ENCODE assay signal across 9 mouse cellular contexts in the genomic region with DNA sequence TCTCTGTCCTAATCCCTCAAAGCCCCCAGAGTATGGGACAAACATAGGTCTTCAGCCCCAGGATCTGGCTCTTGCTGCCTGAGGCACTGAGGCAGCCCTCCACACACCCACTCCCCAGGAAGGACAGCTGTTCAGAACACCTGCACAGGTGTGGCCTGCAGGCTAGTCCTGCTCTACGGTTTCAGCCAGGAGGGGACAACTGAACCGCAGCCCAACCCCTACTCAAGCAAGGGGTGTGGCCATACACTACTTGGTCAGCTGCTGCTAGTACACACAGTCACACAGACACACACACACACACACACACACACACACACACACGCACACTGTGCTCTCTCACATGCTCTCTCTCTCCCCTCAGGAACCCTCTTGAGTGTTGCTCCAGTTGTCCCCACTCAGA. TPM values are rescaled to one million over a fixed set of nuclear protein-coding genes. Genes with fewer than 3 reads are reported as not detected.
A peak's percentile ranks its signal among the peaks of the same experiment; 100 is the strongest.
DNase-seq lines count a peak whose midpoint lies in the region; ATAC-seq and TF ChIP-seq lines count a peak whose summit lies in the region.
"Had no signal": no experiment of that assay in that cellular context is flagged by ENCODE, and none has a peak within 500 bp of the region (broad histone marks: within the 10 kb centered on the region; RNA-seq: fewer than 3 reads in every experiment).

No protein-coding gene starts in this region.

- TF ChIP-seq CTCF in ES-Bruce4 (IDR thresholded peaks at IDR 0.05; ENCODE audit: low read depth, low read length), result no peak
- TF ChIP-seq CTCF in lung, postnatal 0 days (IDR thresholded peaks at IDR 0.05), result no peak
- no peak for TF ChIP-seq CTCF in layer of hippocampus, adult 2 months (conservative IDR thresholded peaks at IDR 0.05)

- H3K9me3 ChIP-seq in kidney, embryonic 14.5 days (ENCODE audit: control insufficient read depth, low read length), result no peaks in the 10 kb centered on the region
- no peaks in the 10 kb centered on the region for H3K9me3 ChIP-seq in ES-Bruce4 (replicated peaks; ENCODE audit: control insufficient read depth, insufficient read depth, low read length, poor library complexity, severe bottlenecking)
- H3K9me3 ChIP-seq in intestine, embryonic 14.5 days (ENCODE audit: control insufficient read depth, low read length), result no peaks in the 10 kb centered on the region
- H3K9me3 ChIP-seq in lung, postnatal 0 days (ENCODE audit: low read length), result no peaks in the 10 kb centered on the region
- H3K9me3 ChIP-seq: heart, embryonic 15.5 days had no signal

- peak; percentile 84 for TF ChIP-seq EP300 in ES-Bruce4 (IDR thresholded peaks at IDR 0.05; ENCODE audit: insufficient read depth, low read depth, low read length)
- no peak for TF ChIP-seq EP300 in lung, postnatal 0 days (IDR thresholded peaks at IDR 0.05)

- peak overlapping the region; percentile 97 for H3K27ac ChIP-seq in kidney, embryonic 14.5 days (ENCODE audit: low read depth, low read length)
- no peak overlapping the region for H3K27ac ChIP-seq in ES-Bruce4 (ENCODE audit: insufficient read depth, low read length)
- H3K27ac ChIP-seq in intestine, embryonic 14.5 days (ENCODE audit: low read depth), result peak overlapping the region; percentile 88; the same call in 1 of the 2 replicates
- H3K27ac ChIP-seq in lung, postnatal 0 days (ENCODE audit: low read length), result peak overlapping the region; percentile 94
- no peak overlapping the region for H3K27ac ChIP-seq in layer of hippocampus, adult 2 months

- H3K27me3 ChIP-seq in kidney, embryonic 14.5 days (ENCODE audit: control insufficient read depth, insufficient read depth, low read length), result no peaks in the 10 kb centered on the region
- H3K27me3 ChIP-seq in ES-Bruce4 (ENCODE audit: control insufficient read depth, insufficient read depth, low read length, poor library complexity, severe bottlenecking), result no peaks in the 10 kb centered on the region
- no peaks in the 10 kb centered on the region for H3K27me3 ChIP-seq in intestine, embryonic 14.5 days (replicated peaks; ENCODE audit: control insufficient read depth, insufficient read depth, low read length)
- H3K27me3 ChIP-seq in lung, postnatal 0 days (replicated peaks; ENCODE audit: insufficient read depth, low read length), result no peaks in the 10 kb centered on the region
- H3K27me3 ChIP-seq: heart, embryonic 15.5 days had no signal

- peaks cover 29% of the 10 kb centered on the region for H3K4me1 ChIP-seq in kidney, embryonic 14.5 days (ENCODE audit: control insufficient read depth, insufficient read depth, low read length)
- peaks cover 5% of the 10 kb centered on the region for H3K4me1 ChIP-seq in ES-Bruce4 (ENCODE audit: control insufficient read depth, insufficient read depth, low read length)
- peaks cover 28% of the 10 kb centered on the region for H3K4me1 ChIP-seq in intestine, embryonic 14.5 days (replicated peaks; ENCODE audit: control insufficient read depth, insufficient read depth, low read length)
- peaks cover 26% of the 10 kb centered on the region for H3K4me1 ChIP-seq in lung, postnatal 0 days (ENCODE audit: insufficient read depth, low read depth, low read length)

- no peak for TF ChIP-seq POLR2A in ES-Bruce4 (IDR thresholded peaks at IDR 0.05; ENCODE audit: insufficient read depth, low read length)

- no peak for DNase-seq in kidney, adult 9 months
- DNase-seq in intestine, embryonic 14.5 days (ENCODE audit: low spot score), result no peak
- DNase-seq in lung, postnatal 0 days (ENCODE audit: low spot score), result peak; percentile 76
- no peak for DNase-seq in layer of hippocampus, adult 2 months (ENCODE audit: low spot score in 2 of 2)
- no peak for DNase-seq in spleen, postnatal 14 days (ENCODE audit: low spot score in 2 of 2)
- DNase-seq: thymus, postnatal 4 days had no signal

- H3K9ac ChIP-seq in kidney, embryonic 14.5 days (ENCODE audit: low read depth, low read length), result no peak overlapping the region
- H3K9ac ChIP-seq in ES-Bruce4 (ENCODE audit: low read depth, poor library complexity, severe bottlenecking), result no peak overlapping the region
- no peak overlapping the region for H3K9ac ChIP-seq in intestine, embryonic 14.5 days (ENCODE audit: low read length)
- no peak overlapping the region for H3K9ac ChIP-seq in lung, postnatal 0 days (replicated peaks; ENCODE audit: low read depth)
- H3K9ac ChIP-seq: heart, embryonic 15.5 days had no signal

- no peak overlapping the region for H3K4me3 ChIP-seq in kidney, embryonic 14.5 days (ENCODE audit: low read length)
- H3K4me3 ChIP-seq in ES-Bruce4 (ENCODE audit: low read depth, low read length), result no peak overlapping the region
- H3K4me3 ChIP-seq in intestine, embryonic 14.5 days (ENCODE audit: low read depth, low read length), result no peak overlapping the region
- H3K4me3 ChIP-seq in lung, postnatal 0 days (ENCODE audit: low read depth, low read length), result no peak overlapping the region
- no peak overlapping the region for H3K4me3 ChIP-seq in layer of hippocampus, adult 2 months
- H3K4me3 ChIP-seq: heart, embryonic 15.5 days had no signal

- H3K4me2 ChIP-seq in kidney, embryonic 14.5 days (replicated peaks; ENCODE audit: low read depth, low read length), result no peak overlapping the region
- no peak overlapping the region for H3K4me2 ChIP-seq in intestine, embryonic 14.5 days (ENCODE audit: low read length)
- no peak overlapping the region for H3K4me2 ChIP-seq in lung, postnatal 0 days (replicated peaks; ENCODE audit: low read depth, low read length)
- H3K4me2 ChIP-seq: heart, embryonic 15.5 days had no signal

- ATAC-seq in kidney, embryonic 14.5 days (ENCODE audit: low FRiP score, low TSS enrichment), result no peak
- no peak for ATAC-seq in intestine, embryonic 14.5 days (replicated peaks; ENCODE audit: low FRiP score, low TSS enrichment, low read depth)
- ATAC-seq in lung, postnatal 0 days, result peak; percentile 30

- WGBS in kidney, embryonic 14.5 days, result 56% methylated on average over 3 of the region's 3 CpGs
- 53% methylated on average over 3 of the region's 3 CpGs for WGBS in intestine, embryonic 14.5 days
- 29% methylated on average over 3 of the region's 3 CpGs for WGBS in lung, postnatal 0 days

- no peaks in the 10 kb centered on the region for H3K36me3 ChIP-seq in kidney, embryonic 14.5 days (ENCODE audit: control insufficient read depth, insufficient read depth, low read length)
- H3K36me3 ChIP-seq in ES-Bruce4 (ENCODE audit: control insufficient read depth, insufficient read depth, low read length, poor library complexity, severe bottlenecking), result no peaks in the 10 kb centered on the region
- H3K36me3 ChIP-seq in intestine, embryonic 14.5 days (ENCODE audit: control insufficient read depth, insufficient read depth, low read length), result no peaks in the 10 kb centered on the region
- H3K36me3 ChIP-seq in lung, postnatal 0 days (ENCODE audit: insufficient read depth, low read length), result no peaks in the 10 kb centered on the region
- H3K36me3 ChIP-seq: heart, embryonic 15.5 days had no signal

RNA-seq across cellular contexts. Expression of a gene that starts 2.1 kb away (rescaled TPM):
- 134 and 149 TPM in 2 replicates for polyA plus RNA-seq in kidney, embryonic 14.5 days (2014; fragmentation: Nextera tagmentation; extraction: Ambion mirVana)
- polyA plus RNA-seq in ES-Bruce4 (2011; ENCODE audit: insufficient read depth, insufficient read length, low read depth, missing spikeins), result 23.0 and 23.9 TPM in 2 replicates
- 71.8 and 92.8 TPM in 2 replicates for polyA plus RNA-seq in intestine, embryonic 14.5 days (2014; fragmentation: Nextera tagmentation; extraction: Ambion mirVana)
- polyA plus RNA-seq in lung, postnatal 0 days (2015; fragmentation: Nextera tagmentation; extraction: Ambion mirVana), result 61.5 and 69.4 TPM in 2 replicates
- 10 to 100 TPM; 41.9 TPM for total RNA-seq in layer of hippocampus, adult 2 months (2021)

RNA-seq across cellular contexts. Expression of a gene that starts 11.7 kb away (rescaled TPM):
- 10.4 and 12.3 TPM in 2 replicates for polyA plus RNA-seq in kidney, embryonic 14.5 days (2014; fragmentation: Nextera tagmentation; extraction: Ambion mirVana)
- not detected in 2 replicates for polyA plus RNA-seq in ES-Bruce4 (2011; ENCODE audit: insufficient read depth, insufficient read length, low read depth, missing spikeins)
- polyA plus RNA-seq in intestine, embryonic 14.5 days (2014; fragmentation: Nextera tagmentation; extraction: Ambion mirVana), result 8.3 and 9.4 TPM in 2 replicates
- 29.5 and 42.0 TPM in 2 replicates for polyA plus RNA-seq in lung, postnatal 0 days (2015; fragmentation: Nextera tagmentation; extraction: Ambion mirVana)
- total RNA-seq in layer of hippocampus, adult 2 months (2021), result 1 to 10 TPM; 3.3 to 4.3 TPM

RNA-seq across cellular contexts. Expression of a gene that starts 12.8 kb away (rescaled TPM):
- polyA plus RNA-seq in kidney, embryonic 14.5 days (2014; fragmentation: Nextera tagmentation; extraction: Ambion mirVana), result 4.6 and 5.2 TPM in 2 replicates
- polyA plus RNA-seq in ES-Bruce4 (2011; ENCODE audit: insufficient read depth, insufficient read length, low read depth, missing spikeins), result 1.9 and 3.2 TPM in 2 replicates
- 3.5 and 5.3 TPM in 2 replicates for polyA plus RNA-seq in intestine, embryonic 14.5 days (2014; fragmentation: Nextera tagmentation; extraction: Ambion mirVana)
- polyA plus RNA-seq in lung, postnatal 0 days (2015; fragmentation: Nextera tagmentation; extraction: Ambion mirVana), result 11.1 and 11.9 TPM in 2 replicates
- total RNA-seq in layer of hippocampus, adult 2 months (2021), result 10 to 100 TPM; 15.4 to 15.9 TPM

RNA-seq across cellular contexts. Expression of a gene that starts 12.8 kb away (rescaled TPM):
- 107 and 125 TPM in 2 replicates for polyA plus RNA-seq in kidney, embryonic 14.5 days (2014; fragmentation: Nextera tagmentation; extraction: Ambion mirVana)
- 82.0 and 102 TPM in 2 replicates for polyA plus RNA-seq in ES-Bruce4 (2011; ENCODE audit: insufficient read depth, insufficient read length, low read depth, missing spikeins)
- polyA plus RNA-seq in intestine, embryonic 14.5 days (2014; fragmentation: Nextera tagmentation; extraction: Ambion mirVana), result 95.1 and 99.9 TPM in 2 replicates
- polyA plus RNA-seq in lung, postnatal 0 days (2015; fragmentation: Nextera tagmentation; extraction: Ambion mirVana), result 60.8 and 62.5 TPM in 2 replicates
- total RNA-seq in layer of hippocampus, adult 2 months (2021), result 100 to 1,000 TPM in 1 of 2 experiments, 10 to 100 TPM in 1; 98.3 to 102 TPM

RNA-seq across cellular contexts. Expression of a gene that starts 17.2 kb away (rescaled TPM):
- 112 and 115 TPM in 2 replicates for polyA plus RNA-seq in kidney, embryonic 14.5 days (2014; fragmentation: Nextera tagmentation; extraction: Ambion mirVana)
- polyA plus RNA-seq in ES-Bruce4 (2011; ENCODE audit: insufficient read depth, insufficient read length, low read depth, missing spikeins), result 63.2 and 68.7 TPM in 2 replicates
- 110 and 111 TPM in 2 replicates for polyA plus RNA-seq in intestine, embryonic 14.5 days (2014; fragmentation: Nextera tagmentation; extraction: Ambion mirVana)
- polyA plus RNA-seq in lung, postnatal 0 days (2015; fragmentation: Nextera tagmentation; extraction: Ambion mirVana), result 136 and 139 TPM in 2 replicates
- total RNA-seq in layer of hippocampus, adult 2 months (2021), result 100 to 1,000 TPM; 107 to 117 TPM

Comparison
In these comparisons a context has a peak if more than half of its experiments do, and no peak if none do; other contexts are left out.
1. H3K27ac ChIP-seq: peak in kidney, embryonic 14.5 days (single experiment), intestine, embryonic 14.5 days (single experiment) and lung, postnatal 0 days (single experiment); none in ES-Bruce4 (single experiment) and layer of hippocampus, adult 2 months (single experiment).